In the genomic region with DNA sequence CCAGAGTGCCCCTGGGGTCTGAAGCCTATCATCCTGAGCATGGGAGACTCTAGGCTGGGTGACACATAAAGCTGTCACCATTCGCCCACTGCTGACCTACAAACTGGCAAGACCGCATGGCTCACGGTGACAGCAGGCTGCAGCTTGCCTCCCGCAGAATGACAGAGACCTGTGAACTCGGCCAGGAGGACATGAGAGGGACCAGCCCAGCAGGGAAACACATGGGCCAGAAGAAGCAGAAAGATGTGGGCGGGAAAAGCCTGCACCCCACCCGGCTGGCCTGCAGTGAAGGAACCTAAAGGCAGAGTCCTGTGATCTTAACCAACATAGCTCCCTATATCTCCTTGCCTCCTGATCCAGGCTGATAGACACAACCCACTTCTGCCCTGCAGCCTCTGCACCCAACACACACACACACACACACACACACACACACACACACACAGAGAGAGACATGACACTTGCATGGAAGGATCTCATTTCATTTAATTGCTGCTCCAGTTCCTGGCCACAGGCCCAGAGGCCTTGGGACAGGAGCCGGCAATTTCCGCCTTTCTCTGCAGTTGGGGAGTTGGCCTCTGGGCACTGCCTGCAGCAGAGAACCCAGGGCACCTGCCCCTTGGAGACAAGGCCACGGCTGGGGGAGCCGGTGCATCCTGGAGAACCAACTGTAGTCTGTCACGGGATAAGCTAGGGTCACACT, we compare ENCODE assay signal across 8 mouse cellular contexts. TPM values are rescaled to one million over a fixed set of nuclear protein-coding genes. Genes with fewer than 3 reads are reported as not detected.
DNase-seq lines count a peak whose midpoint lies in the region; ATAC-seq and TF ChIP-seq lines count a peak whose summit lies in the region.

No protein-coding gene starts in this region.

- TF ChIP-seq POLR2A in myocyte (IDR thresholded peaks at IDR 0.05; ENCODE audit: insufficient read length, low read depth) = peak; percentile 21

- peaks cover 87% of the 10 kb centered on the region for H3K4me1 ChIP-seq in forebrain, embryonic 10.5 days

- no peak for ATAC-seq in megakaryocyte, adult 5-6 weeks (ENCODE audit: poor library complexity, severe bottlenecking)

- H3ac ChIP-seq in myocyte (ENCODE audit: control insufficient read depth, insufficient read length) = no peak overlapping the region

- no peaks in the 10 kb centered on the region for H3K27me3 ChIP-seq in forebrain, embryonic 10.5 days (ENCODE audit: poor library complexity, severe bottlenecking)
- no peaks in the 10 kb centered on the region for H3K27me3 ChIP-seq in myocyte (ENCODE audit: control insufficient read depth, insufficient read depth, insufficient read length)

- peaks cover 94% of the 10 kb centered on the region for H3K79me2 ChIP-seq in myocyte (ENCODE audit: control insufficient read depth, insufficient read depth)

- intact Hi-C loops in heart, postnatal 14 days (cut with DNase I) = no loop called here

- peak; percentile 61 for DNase-seq in 416B (ENCODE audit: low read depth)
- DNase-seq in adrenal gland, adult 18-20 months (ENCODE audit: low spot score in 2 of 2) = peak; percentile 61 to 66
- no peak for DNase-seq in forebrain, embryonic 10.5 days (ENCODE audit: extremely low spot score, low spot score)
- peak; percentile 77 to 83 for DNase-seq in heart, postnatal 14 days
- DNase-seq in kidney, postnatal 36 days = peak; percentile 87 to 88
- no peak for DNase-seq in left cerebral cortex, adult 11 months (ENCODE audit: low spot score)

- H3K27ac ChIP-seq in forebrain, embryonic 10.5 days = peak overlapping the region; percentile 73

- peak overlapping the region; percentile 63 for H3K4me2 ChIP-seq in myocyte (ENCODE audit: low read depth)

- H3K4me3 ChIP-seq in forebrain, embryonic 10.5 days = no peak overlapping the region; the same call in 1 of the 2 replicates
- H3K4me3 ChIP-seq in myocyte = no peak overlapping the region

- 60% methylated on average over 12 of the region's 12 CpGs for WGBS in forebrain, embryonic 10.5 days

- peaks cover 16% of the 10 kb centered on the region for H3K36me3 ChIP-seq in forebrain, embryonic 10.5 days (replicated peaks)
- peaks cover 6% of the 10 kb centered on the region for H3K36me3 ChIP-seq in myocyte (ENCODE audit: control insufficient read depth, insufficient read depth)

- H3K9me3 ChIP-seq in forebrain, embryonic 10.5 days = no peaks in the 10 kb centered on the region

TF ChIP-seq in myocyte, 11 proteins besides CTCF, POLR2A, EP300 and RAD21:
- TF ChIP-seq MYOD1 (IDR thresholded peaks at IDR 0.05; ENCODE audit: control insufficient read depth in 1 of 3, insufficient read length in 2 of 3, low read depth in 2 of 3) (peak in 1 of 3 experiments; percentile 63), CEBPB (IDR thresholded peaks at IDR 0.05; ENCODE audit: insufficient read depth, poor library complexity, severe bottlenecking) (no peak), MYOG (IDR thresholded peaks at IDR 0.05; ENCODE audit: control insufficient read depth in 1 of 3, insufficient read depth in 1 of 3, insufficient read length in 2 of 3, low read depth in 2 of 3) (peak in 1 of 3 experiments; percentile 58)

RNA-seq across cellular contexts. Expression of a gene that starts 14.4 kb away (rescaled TPM):
- 100 to 1,000 TPM; 195 to 242 TPM for total RNA-seq in adrenal gland, adult 18-20 months (2021)
- polyA plus RNA-seq in forebrain, embryonic 10.5 days (2016; fragmentation: Nextera tagmentation; extraction: Ambion mirVana) = 15.7 and 17.8 TPM in 2 replicates
- 10 to 100 TPM; 89.1 to 98.5 TPM for total RNA-seq in heart, postnatal 14 days (2021)
- polyA plus RNA-seq in myocyte (2012; fragmentation: generic; extraction: Trizol) = 127 TPM
- 87.7 and 107 TPM in 2 replicates for total RNA-seq in megakaryocyte, adult 5-6 weeks (2015)
- 15.0 and 21.5 TPM in 2 replicates for total RNA-seq in megakaryocyte, adult 5-6 weeks (2017)

Comparison
In these comparisons a context has a peak if more than half of its experiments do, and no peak if none do; other contexts are left out.
1. DNase-seq: peak in 416B (single experiment), adrenal gland, adult 18-20 months (2 of 2), heart, postnatal 14 days (2 of 2) and kidney, postnatal 36 days (2 of 2); none in forebrain, embryonic 10.5 days (single experiment) and left cerebral cortex, adult 11 months (single experiment).